16 mouse cellular contexts compared by ENCODE assay signal in genomic region chr2:7309324-7309723, GRCm38 (mm10).
A peak's percentile ranks its signal among the peaks of the same experiment; 100 is the strongest.
DNase-seq lines count a peak whose midpoint lies in the region; ATAC-seq lines count a peak whose summit lies in the region.
"Had no signal": no experiment of that assay in that cellular context is flagged by ENCODE, and none has a peak within 500 bp of the region (broad histone marks: within the 10 kb centered on the region; RNA-seq: fewer than 3 reads in every experiment).

No protein-coding gene starts in this region.

- no peaks in the 10 kb centered on the region for H3K36me3 ChIP-seq in forebrain, embryonic 16.5 days (ENCODE audit: control insufficient read depth, insufficient read depth)
- no peaks in the 10 kb centered on the region for H3K36me3 ChIP-seq in hindbrain, embryonic 16.5 days (ENCODE audit: control insufficient read depth, insufficient read depth, low read length)
- H3K36me3 ChIP-seq: limb, embryonic 12.5 days; liver, embryonic 12.5 days had no signal

- peak overlapping the region; percentile 70 for H3K27ac ChIP-seq in forebrain, embryonic 16.5 days (ENCODE audit: low read length)
- peak overlapping the region; percentile 55 for H3K27ac ChIP-seq in hindbrain, embryonic 16.5 days (ENCODE audit: low read depth, low read length)
- H3K27ac ChIP-seq: limb, embryonic 12.5 days; liver, embryonic 12.5 days had no signal

- no peaks in the 10 kb centered on the region for H3K9me3 ChIP-seq in forebrain, embryonic 16.5 days (ENCODE audit: control insufficient read depth, low read length)
- H3K9me3 ChIP-seq in hindbrain, embryonic 16.5 days (ENCODE audit: control insufficient read depth, low read length), result no peaks in the 10 kb centered on the region
- H3K9me3 ChIP-seq: limb, embryonic 12.5 days; liver, embryonic 12.5 days had no signal

- no peak overlapping the region for H3K4me3 ChIP-seq in forebrain, embryonic 16.5 days (replicated peaks; ENCODE audit: low read length)
- H3K4me3 ChIP-seq in hindbrain, embryonic 16.5 days (ENCODE audit: low read length), result no peak overlapping the region
- H3K4me3 ChIP-seq: limb, embryonic 12.5 days; liver, embryonic 12.5 days had no signal

- ATAC-seq in forebrain, embryonic 16.5 days, result no peak
- peak; percentile 18; the same call in 1 of the 2 replicates for ATAC-seq in hindbrain, embryonic 16.5 days
- ATAC-seq: liver, embryonic 12.5 days had no signal

- 6% methylated on average over 1 of the region's 1 CpGs for WGBS in forebrain, embryonic 16.5 days
- WGBS in hindbrain, embryonic 16.5 days, result 31% methylated on average over 1 of the region's 1 CpGs

- DNase-seq in retina, embryonic 14.5 days (ENCODE audit: low spot score), result peak; percentile 7
- no peak for DNase-seq in retina, postnatal 1 day
- no peak for DNase-seq in spleen, postnatal 4 days (ENCODE audit: low spot score in 2 of 2)
- DNase-seq in thymus, postnatal 36 days, result no peak
- no peak for DNase-seq in cerebellum, adult 18-20 months
- no peak for DNase-seq in B cell, adult 2 months
- DNase-seq: cerebellum, adult 8-10 months; gastrocnemius, postnatal 25 days; kidney, adult 18-20 months; kidney, postnatal 14 days; lung, adult 2 months; lung, postnatal 4 days had no signal

- H3K4me2 ChIP-seq in forebrain, embryonic 16.5 days (ENCODE audit: low read length), result no peak overlapping the region
- H3K4me2 ChIP-seq in hindbrain, embryonic 16.5 days (ENCODE audit: low read length), result no peak overlapping the region
- H3K4me2 ChIP-seq: limb, embryonic 12.5 days; liver, embryonic 12.5 days had no signal

- H3K27me3 ChIP-seq in forebrain, embryonic 16.5 days (replicated peaks; ENCODE audit: control insufficient read depth, insufficient read depth, low read length), result no peaks in the 10 kb centered on the region
- no peaks in the 10 kb centered on the region for H3K27me3 ChIP-seq in hindbrain, embryonic 16.5 days (replicated peaks; ENCODE audit: control insufficient read depth, insufficient read depth, low read length)
- H3K27me3 ChIP-seq: limb, embryonic 12.5 days; liver, embryonic 12.5 days had no signal

- no peak overlapping the region for H3K9ac ChIP-seq in forebrain, embryonic 16.5 days (replicated peaks; ENCODE audit: low read depth, low read length)
- H3K9ac ChIP-seq in hindbrain, embryonic 16.5 days (ENCODE audit: low read depth, low read length), result no peak overlapping the region
- H3K9ac ChIP-seq: limb, embryonic 12.5 days; liver, embryonic 12.5 days had no signal

- peaks cover 19% of the 10 kb centered on the region for H3K4me1 ChIP-seq in forebrain, embryonic 16.5 days (replicated peaks; ENCODE audit: control insufficient read depth, insufficient read depth, low read length)
- peaks cover 15% of the 10 kb centered on the region for H3K4me1 ChIP-seq in hindbrain, embryonic 16.5 days (ENCODE audit: control insufficient read depth, insufficient read depth, low read depth, low read length)
- H3K4me1 ChIP-seq: limb, embryonic 12.5 days; liver, embryonic 12.5 days had no signal
